Mouse (Mus musculus): ENCODE data around the gene Tmcc2. TPM values are rescaled to one million over a fixed set of nuclear protein-coding genes. Genes with fewer than 3 reads are reported as not detected.

The Tmcc2 gene
- polyA plus RNA-seq (2012; rRNA removed), result 7.9 and 9.8 TPM in 2 replicates

DNA sequence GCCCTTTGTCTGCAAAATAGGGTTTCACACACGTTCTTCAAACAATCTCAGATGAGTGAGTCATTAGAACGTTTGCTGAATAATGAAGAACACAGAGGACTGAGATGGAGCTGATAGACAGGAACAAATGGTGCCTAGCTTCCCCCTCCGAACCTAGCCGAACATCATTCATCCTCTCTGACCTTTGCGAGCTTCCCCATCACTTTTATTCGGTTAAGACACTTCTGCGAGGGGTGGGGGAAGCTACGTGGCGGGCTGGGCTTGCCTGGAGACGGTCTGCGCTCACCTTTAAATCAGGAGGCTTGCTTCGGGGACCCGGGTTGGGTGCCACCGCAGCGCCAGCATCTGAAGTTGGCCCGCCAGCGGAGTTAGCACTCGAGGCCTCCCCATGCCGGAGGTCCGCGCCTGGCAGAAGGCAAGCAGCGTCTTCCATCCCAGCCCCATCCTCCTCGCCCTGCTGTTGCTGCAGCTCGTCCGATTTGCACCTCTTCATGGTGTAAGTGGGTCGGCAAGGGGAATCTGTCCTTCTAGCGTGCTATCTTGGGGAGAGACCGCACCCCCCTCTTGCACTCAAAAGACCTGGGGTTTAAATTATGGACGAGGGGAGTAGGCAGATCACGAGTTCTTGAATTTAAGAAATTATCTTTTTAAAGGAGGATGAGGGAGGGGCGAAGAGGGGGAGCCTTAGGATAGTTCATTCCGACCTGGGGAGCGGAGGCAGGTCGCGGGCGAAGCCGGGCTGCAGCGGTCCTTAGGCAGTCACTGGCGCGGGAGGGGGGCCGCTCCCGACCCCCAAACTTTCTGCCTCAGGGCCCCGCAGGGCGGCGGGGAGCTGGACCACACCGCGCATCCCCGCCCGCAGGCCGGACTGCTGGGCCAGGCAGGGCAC, at the start of gene Tmcc2:
TSS of gene Tmcc2 (minus strand) at position 591 of the 889 bp plus-strand sequence.
- no peak for DNase-seq (ENCODE audit: low spot score)

DNA sequence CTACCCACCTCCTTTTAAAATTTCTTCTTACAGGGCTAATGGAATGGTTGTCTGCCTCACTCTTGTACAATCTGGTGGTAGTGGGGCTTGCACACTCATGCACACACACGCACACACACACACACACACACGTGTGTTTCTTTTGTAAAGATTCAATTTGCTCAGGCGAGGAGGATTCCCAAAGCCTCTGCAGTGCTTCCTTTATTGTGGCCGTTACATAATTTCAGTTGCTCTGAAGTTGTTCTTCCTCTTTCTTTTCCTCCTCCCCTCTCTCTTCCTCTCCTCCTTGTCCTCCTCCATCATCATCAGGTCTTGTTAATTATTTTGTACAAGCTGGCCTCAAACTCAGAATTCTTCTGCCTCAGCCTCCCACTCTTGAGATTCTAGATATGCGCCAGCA, 46.3 kb upstream of the Tmcc2 start:
- DNase-seq (ENCODE audit: low spot score), result no peak

DNA sequence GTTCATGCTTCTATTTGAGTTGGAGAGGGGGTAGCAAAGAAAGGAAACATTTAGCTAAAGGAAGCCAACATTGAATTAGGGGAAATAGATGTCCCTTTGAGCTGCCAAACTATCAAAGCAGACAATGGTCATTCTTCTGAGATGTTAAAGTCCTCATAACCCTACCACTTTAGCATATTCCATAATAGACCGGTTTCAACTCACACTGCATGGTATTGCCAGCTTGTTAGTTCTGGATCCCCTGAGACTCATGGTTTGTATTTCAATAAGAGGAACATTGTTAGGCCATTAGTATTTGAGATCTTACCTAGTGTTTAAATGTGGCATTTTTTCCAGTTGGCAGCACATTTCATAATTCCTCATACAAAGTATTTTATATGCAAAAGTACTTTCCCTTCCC, 45.9 kb upstream of the Tmcc2 start:
- DNase-seq (ENCODE audit: low spot score), result no peak

DNA sequence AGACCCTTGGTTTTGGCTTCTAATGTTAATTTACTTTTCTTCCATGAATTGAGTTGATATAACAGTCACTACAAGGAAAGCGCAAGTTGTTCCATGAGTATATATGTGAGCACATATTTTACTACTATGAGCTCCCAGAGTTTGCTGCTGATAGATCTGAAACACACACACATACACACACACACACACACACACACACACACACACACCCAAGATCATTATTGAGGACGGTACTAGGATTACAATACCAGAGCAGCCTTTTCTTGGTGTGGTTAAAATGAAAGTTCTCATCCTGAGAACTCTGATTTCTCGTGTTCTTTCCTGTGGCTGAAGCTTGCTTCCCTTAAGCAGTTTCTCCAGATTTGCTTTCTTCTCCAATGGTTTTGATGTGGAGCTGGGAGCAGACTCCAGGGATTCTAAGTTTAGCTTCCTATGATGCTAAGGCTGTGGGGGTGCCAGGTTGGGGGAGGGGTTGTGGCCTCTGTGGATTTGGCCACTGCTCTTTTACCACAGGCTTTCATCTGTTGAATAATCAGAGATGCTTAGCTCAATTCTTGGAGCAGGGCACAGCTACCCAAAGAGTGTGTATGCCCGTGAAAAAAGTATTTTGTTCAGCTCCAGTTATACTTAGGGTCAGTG, 45.4 kb upstream of the Tmcc2 start:
- DNase-seq (ENCODE audit: low spot score), result no peak

DNA sequence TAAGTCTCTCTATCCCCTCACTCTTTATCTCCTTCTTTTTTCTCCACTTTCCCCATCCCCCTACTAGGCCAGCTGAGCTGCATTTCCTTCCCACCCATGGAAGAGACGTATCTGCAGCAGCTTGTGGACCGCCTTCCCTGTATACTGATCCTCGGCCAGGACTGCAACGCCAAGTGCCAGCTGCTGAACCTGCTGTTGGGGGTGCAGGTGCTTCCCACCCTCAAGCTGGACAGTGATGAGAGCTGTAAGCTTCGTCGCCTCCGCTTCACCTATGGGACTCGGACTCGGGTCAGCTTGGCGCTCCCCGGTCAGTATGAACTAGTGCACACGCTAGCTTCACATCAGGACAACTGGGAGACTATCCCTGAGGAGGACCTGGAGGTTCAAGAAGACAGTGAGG, 43.0 kb upstream of the Tmcc2 start:
- DNase-seq (ENCODE audit: low spot score), result no peak

DNA sequence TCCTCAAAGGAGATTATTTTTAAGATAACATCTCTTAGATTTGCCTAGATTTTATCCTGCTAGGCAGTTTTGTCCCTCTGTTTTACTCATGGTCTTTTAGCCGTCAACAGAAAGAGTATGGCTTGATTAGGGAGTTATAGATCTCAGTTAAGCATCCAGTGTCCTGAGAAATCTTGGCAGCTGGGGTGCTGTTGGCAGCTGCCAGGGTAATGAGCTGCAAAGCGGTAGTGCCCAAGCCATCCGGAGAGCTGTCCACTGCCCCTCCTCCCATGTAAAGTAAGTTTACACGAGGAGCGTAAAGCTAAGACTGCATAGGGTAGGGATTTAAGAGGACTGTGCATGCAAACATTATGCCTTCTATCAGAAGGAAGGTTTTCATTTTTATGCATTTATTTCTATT, 42.3 kb upstream of the Tmcc2 start:
- DNase-seq (ENCODE audit: low spot score), result no peak

DNA sequence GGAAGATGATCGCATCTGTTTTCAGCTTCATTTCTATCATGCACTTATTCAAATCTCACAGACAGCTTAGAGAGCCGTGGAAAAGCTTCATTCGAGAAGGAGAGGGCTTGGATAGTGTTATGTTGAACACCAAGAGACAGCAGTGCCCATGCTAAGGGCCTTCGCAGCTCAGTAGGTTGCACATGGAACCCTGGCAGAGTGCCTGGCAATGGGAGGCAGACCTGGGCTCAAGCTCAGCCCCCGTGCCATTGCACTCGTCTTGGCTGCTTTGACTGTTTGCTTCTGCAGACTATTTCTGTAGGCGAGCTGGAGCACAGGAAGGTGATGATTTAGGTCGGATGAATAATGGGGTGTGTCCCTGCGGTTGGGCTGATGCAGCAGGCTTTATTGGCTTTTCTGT, 40.6 kb upstream of the Tmcc2 start:
- DNase-seq (ENCODE audit: low spot score), result no peak

DNA sequence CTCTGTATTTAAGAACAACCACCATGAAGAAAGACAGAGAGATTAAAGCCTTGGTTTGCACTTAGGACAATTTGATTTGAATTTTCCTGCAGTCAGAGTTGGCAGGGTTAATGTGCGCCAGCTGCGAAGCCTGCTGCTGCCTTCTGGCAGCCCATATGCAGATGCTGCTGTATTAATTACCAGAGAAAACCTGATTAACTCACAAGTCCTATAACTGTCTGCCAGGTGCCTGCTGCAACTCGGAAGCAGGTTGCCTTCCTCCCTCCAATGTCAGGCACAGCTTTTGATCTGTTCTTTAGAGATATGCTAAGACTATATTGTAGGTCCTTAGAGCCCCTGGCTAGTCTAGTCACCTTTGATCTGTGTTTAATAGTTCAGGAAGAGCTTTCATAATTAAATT, 39.7 kb upstream of the Tmcc2 start:
- DNase-seq (ENCODE audit: low spot score), result no peak

DNA sequence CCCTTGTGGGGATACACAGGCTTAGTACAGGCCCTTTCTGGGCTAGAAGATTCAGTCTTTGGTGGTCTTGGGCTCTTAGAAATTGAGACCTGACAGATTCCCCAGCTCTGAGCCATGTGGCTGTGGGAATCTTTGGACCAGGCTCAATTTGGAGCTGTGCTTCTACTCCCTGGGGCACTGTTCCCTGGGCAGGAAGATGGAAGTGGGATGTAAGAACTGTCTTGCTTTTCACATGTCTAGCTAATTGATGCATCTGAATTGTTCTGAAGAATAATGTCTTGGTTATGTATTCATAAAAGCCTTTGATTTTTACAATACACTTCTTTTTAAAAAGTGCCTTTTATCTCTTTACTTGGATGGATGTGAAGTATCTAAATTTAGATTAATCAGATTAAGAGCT, 34.5 kb upstream of the Tmcc2 start:
- DNase-seq (ENCODE audit: low spot score), result no peak

DNA sequence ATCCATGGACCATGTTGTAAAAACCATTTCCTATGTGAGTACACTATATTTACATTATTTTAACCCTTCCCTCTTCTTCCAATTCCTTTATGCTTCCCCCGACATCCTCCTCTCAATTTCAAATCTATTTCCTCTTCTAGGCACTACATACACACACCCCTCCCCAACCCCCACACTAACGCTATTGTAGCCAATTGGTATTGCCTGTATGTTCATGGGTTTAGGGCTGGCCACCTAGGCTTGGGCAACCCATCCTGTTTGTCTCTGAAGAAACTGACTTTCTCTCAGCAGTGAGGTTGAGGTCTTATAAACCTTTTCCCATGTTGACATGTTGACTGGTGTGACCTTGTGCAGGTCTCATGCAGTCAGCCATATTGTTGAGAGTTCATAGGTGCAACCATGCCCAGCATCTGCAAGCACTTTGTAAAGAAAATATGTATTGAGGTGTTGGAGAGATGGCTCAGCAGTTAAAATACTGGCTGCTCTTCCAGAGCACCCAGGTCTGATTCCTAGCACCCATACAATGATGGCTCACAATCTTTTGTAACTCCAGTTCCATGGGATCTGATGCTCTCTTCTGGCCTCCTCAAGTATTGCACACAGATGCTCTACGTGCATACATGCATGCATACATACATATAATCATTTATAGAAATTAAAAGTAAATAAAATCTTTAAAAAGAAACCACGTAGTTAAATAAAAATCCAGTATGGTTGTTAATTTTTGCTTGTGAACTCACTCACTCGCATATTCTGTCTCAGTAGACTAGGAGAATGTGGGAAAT, 32.0 kb upstream of the Tmcc2 start:
- DNase-seq (ENCODE audit: low spot score), result no peak

DNA sequence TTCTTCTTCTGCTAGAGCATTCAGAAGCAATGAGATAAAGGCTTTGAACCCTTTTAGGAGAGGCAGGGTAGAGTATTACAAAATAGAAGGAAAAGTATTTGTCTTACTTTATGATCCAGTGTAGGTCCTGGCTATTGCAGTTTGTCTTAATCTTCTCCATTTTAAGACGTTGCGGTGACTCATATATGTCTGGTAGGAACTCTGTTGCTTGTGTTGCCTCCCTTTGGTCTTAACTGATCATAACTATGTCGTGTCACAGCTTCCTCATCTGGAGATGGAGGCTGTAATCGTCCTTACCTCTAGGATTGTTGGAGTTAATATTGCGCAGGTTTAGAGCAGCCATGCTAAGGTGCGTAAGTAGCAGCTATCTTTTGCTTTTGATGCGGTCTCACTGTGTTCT, 29.6 kb upstream of the Tmcc2 start:
- DNase-seq (ENCODE audit: low spot score), result no peak

DNA sequence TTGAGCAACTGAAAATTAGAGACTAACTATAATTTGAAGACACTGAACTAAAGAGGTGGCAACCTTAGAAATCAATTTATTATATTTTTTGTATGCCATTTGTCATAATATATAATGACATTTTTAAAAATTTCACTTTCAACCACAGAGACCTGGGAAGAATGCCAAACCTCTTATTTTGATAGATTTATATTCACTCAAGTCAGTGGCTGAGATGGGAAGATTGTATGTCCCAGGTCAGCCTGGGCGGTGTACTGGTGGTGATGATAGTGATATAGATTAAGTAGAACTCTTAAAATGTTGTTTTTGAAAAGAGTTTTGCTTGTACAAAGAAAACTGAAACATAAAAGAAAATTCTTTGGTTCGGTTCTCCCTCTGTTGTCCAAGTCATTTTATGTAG, 29.1 kb upstream of the Tmcc2 start:
- no peak for DNase-seq (ENCODE audit: low spot score)

DNA sequence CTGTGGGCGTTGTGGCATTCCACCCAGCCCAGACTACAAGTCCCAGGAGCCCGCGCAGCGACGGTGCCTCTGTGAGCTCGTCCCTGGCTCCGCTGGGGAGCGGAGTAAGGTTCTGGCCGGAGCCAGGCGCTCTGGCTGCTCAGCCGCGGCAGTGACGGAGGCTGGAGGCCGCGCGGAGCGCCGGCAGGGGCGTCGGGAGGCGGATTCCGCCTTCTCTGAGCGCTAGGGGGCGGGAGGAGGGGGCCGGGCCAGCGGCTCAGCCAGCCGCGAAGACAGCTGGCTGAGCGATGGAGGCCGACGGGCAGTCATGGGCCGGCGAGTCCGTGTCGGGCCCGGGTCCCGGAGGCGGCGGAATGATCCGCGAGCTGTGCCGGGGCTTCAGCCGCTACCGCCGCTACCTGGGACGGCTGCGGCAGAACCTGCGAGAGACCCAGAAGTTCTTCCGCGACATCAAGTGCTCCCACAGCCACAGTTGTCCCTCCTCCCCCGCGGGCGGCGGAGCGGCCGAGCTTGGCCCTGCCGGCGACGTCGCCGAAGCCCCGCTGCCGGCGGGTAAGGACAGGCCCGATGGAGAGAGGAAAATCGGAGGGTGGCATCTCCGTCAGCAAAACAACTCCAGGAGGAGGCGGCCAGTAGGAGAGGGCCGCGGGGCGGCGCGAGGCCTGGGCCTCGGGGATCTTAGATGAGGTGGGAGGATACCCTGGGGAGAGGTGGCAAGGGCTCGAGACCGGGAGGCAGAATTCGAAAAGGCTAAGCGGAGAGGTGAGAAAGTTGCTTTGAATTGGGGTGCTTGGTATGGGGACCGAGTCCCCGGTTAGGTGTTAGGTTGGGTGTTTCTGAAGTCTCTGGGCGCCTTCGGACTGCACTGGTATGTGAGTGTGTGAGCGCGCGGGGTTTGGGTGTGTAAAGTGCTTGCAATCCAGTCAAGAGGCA, 26.5 kb upstream of the Tmcc2 start, which contains the start of gene Dstyk:
TSS of gene Dstyk (plus strand) at position 237 of the 933 bp plus-strand sequence.
- peak; percentile 82 for DNase-seq (ENCODE audit: low spot score)

DNA sequence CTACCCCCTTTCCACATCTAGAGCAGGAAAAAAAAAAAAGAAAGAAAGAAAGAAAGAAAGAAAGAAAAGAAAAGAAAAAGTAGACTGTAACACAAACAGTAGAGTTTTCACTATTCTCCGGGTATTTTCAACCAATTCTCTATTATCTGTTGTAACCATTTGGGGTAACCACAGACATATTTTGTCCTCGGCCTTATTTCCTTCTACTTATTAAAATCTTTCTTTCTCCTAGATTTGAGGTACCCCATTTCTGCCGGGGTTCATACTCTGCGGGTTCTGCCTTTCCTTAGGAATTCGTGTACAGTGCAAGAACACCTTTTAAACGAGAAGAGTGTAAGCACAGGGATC, 25.8 kb upstream of the Tmcc2 start:
- DNase-seq (ENCODE audit: low spot score), result no peak

DNA sequence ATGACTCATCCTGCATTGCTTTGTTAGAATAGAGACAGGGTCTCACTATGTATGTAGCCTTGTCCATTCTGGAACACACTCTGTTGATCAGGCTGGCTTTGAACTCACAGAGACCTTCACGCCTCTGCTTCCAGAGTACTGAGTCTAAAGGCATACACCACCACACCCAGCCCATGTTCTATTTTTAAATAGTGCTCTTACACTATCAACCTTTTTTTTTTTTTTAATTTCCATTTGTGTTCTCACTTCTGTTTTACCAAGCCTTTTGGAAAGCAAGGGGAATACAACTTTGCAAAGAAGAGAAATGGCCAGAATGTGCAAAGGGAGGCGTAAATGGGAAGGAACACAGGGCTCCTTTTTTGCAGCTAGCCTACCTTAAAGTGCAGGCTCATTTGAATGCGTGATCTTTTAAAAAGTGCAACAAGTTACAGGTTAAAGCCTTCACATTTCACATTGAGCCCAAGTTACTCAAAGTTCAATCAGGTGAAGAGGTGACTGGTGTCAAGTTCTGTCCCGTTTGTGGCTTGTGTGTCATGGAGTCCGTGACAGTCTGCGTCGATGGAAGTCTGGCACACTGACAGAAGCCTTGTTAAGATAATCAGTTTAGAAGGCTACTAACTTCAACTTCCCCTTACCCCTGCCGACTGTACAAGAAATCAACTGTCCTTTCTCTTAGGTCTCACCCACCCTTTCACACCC, 25.3 kb upstream of the Tmcc2 start:
- DNase-seq (ENCODE audit: low spot score), result no peak

DNA sequence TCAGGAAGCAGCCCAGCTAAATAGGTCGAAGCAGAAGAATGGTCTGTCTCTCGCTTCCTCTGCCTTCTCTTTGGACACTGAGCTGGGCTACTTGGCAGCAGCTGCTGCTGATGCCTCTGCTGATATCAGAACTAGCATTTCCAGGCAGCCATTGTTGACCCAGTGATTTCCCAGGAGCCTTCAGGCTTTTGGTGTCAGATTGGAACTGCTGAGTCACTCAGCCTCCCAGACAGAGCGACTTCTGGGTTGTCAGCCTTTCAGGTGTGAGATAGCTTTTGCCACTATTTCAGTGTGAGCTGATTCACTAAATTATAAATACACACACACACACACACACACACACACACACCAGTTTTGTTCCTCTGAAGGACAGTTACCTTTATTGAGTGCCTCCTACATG, 19.6 kb upstream of the Tmcc2 start:
- DNase-seq (ENCODE audit: low spot score), result no peak

DNA sequence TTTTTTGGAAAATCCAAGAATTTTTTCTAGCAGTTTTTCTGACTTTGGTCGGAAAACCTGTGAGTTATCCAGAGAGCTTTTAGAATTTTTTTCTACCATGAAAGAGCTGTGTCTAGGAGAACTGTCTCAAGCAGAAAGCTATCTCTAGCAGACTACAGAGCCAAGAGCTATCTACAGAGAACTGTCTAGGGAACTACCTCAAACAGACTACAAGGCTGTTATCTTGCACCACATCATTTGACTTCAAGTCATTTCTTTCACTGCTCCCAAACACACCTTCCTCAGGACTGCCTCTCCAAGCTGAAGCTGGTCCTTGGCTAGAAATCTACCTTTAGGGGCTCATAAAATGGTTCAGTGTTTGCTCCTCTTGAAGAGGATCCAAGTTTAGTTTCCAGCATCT, 10.8 kb upstream of the Tmcc2 start:
- no peak for DNase-seq (ENCODE audit: low spot score)

DNA sequence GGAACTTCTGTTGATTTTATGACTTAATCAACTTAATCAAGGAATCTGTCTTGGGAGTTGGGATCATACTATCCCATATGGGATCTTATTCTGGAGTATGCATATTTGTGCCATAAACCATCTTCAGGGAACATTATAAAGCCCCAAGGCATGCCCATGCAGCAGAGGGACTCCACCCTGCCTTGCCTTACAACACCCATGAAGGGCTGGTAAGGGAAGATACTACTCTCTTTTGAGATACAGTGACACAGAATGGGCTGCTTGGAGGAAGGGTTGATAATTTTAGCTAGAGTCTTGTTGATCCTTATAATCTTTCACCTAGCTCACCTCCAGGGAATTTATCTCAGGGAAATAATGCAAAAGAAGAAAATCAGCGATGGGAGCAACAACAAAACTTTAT, 9.5 kb upstream of the Tmcc2 start:
- no peak for DNase-seq (ENCODE audit: low spot score)

DNA sequence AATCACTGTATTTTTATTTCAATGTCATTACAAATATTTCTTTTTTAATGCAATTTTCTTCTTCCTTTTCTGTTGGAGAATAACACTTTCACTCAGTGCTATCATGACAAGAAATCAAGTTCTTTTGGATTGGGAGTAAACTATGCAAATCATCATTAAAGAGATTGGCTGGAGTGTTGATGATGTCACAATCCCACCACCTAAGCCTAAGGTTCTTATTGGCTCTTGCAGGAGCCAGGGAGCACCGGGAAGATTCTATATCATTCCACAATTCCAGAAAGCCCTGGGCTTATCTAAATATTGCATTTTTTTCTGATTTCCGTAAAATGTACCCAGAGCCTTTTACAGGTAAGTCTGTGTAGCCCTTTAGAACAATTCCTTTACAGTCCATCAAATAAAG, 5.6 kb upstream of the Tmcc2 start:
- no peak for DNase-seq (ENCODE audit: low spot score)

DNA sequence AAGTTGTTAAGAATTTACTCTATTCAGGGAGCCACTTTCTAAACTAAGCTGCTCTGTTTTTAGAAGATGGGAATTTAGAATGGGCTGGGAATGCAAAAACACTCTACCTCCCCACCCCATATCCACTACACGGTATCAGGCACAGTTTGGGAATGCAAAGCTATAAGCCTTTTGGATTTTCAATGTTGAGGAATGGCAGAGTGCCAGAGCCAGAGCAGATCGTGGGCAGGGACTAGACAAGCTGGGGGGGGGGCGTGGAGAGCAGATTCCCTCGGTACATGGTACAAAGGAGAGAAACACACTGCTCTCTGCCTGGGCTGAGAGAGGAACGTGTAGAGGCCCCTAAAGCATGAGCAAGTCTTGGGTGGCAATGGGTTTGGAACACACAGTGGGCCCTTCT, 1.8 kb upstream of the Tmcc2 start:
- no peak for DNase-seq (ENCODE audit: low spot score)

DNA sequence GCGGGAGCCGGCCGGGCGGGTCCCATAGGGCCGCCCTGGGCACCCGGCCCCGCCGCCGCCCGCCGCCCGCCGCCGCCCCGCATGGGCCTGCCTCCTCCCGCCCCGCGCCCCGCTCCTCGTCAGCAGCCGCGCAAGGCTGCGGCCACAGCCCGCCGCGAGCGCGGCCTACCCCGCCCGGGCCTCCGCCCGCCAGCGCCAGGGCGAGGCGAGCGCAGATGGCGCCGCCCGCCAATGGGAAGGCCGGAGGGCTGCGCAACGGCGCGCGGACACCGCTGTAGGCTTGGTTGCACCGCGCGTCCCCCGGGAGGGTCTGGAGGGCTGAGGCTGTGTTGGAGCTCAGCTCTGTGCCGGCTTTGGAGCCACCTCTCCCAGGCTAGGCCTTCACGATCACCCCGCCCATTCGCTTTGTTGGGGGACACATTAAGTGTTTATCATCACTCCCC, 520 bp upstream of the Tmcc2 start:
- DNase-seq (ENCODE audit: low spot score), result peak; percentile 63
